Mouse (Mus musculus): ENCODE results near the gene Lyve1.

DNA sequence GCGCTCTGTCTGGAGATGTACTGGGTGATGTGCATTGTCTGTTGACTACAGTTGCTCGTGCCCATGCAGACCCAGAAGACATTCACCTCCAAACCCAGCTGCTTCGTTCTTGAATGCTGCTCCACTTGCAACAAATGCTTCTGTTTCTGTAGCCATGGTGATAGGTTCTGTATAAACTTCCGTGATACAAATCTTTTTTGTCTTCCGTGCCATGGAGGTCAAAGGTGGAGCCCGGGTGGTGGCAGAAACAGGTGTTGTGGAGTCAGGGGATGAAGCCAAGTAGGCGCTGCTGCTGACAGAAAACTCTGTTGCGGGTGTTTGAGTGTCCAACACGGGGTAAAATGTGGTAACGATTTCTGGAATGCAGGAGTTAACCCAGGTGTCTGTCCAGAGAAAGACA is 9.4 kb downstream of the Lyve1 start:
- TF ChIP-seq CTCF (IDR thresholded peaks at IDR 0.05; ENCODE audit: low read depth), result no peak
- TF ChIP-seq EP300 (optimal IDR thresholded peaks at IDR 0.05), result no peak

All from stomach, postnatal 0 days (tissue).